Mouse (Mus musculus) left cerebral cortex, adult 2 months (tissue): Measurements from ENCODE around the gene Tspan31. TPM values are rescaled to one million over a fixed set of nuclear protein-coding genes. Genes with fewer than 3 reads are reported as not detected.
"Not testable (repeated sequence)": the region's sequence is repeated elsewhere in the genome, so short reads cannot be mapped to it uniquely, and the experiment has no call there.

Experiments used
- DNase-seq, 2 experiments: peaks; one replicate each; pipeline ENCODE4 v3.0.0; 2021 to 2022; ENCODE audit warnings: low spot score in 2 of 2, mixed read lengths in 1 of 2; ENCODE audit errors: extremely low spot score in 1 of 2
- H3K27ac ChIP-seq: fragments of 200-600 bp; 2 replicates; pipeline ENCODE4 v1.8.1; 2022
- H3K4me3 ChIP-seq: fragments of 200-600 bp; 2 replicates; pipeline ENCODE4 v1.8.1; 2022
- CTCF ChIP-seq: fragments of 200-600 bp; IDR thresholded peaks from 2 replicates; pipeline ENCODE4 v1.8.1; 2022; ENCODE audit warnings: antibody characterized with exemption, mild to moderate bottlenecking, moderate library complexity
- intact Hi-C: fragments of 180-260 bp; cut with DNase I; formaldehyde crosslinking; loops from one replicate; pipeline ENCODE4 v1.15.1; 2025
- total RNA-seq, 2 experiments: library from RNA; stranded (reverse); gene quantifications; 2 replicates each; pipeline ENCODE4 v1.2.3; 2021

The Tspan31 gene
- total RNA-seq, 2 experiments from 2014 or later = 63.7 to 64.4 TPM

DNA sequence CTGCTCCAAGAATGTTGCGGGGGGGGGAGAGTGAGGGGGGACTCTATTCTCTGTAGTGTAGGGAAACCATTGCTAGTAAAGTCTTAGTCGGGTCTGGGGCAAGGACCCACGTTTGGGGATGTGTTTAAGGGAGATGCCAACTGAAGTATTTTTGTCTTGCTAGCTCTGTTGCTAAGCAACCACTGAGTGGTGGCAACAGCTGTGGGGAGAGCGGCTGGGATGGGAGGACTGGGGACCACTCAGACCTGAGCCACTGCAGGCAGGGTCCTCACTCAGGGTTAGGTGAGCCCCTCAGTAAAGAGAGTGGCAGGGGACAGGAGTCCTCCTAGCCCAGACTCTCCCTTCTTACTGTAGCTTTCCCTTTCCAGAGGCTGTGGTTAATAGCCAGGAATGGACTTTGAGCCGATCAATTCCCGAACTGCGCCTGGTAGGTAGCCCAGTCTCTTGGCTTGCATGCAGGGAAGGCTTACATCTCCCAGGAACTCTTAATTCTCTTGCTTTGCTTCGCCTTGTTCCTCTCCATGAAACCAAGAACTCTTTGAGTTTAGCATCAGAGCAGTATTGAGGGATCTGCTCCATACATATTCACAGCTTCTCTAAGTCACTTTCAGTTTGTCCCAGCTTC, 12.0 kb upstream of the Tspan31 start:
- DNase-seq = no peak
- intact Hi-C loops = no loop called here
- Histone ChIP-seq H3K27ac (peak overlapping the region; percentile 96), H3K4me3 (peak overlapping the region; percentile 85)
- no peak for TF ChIP-seq CTCF

DNA sequence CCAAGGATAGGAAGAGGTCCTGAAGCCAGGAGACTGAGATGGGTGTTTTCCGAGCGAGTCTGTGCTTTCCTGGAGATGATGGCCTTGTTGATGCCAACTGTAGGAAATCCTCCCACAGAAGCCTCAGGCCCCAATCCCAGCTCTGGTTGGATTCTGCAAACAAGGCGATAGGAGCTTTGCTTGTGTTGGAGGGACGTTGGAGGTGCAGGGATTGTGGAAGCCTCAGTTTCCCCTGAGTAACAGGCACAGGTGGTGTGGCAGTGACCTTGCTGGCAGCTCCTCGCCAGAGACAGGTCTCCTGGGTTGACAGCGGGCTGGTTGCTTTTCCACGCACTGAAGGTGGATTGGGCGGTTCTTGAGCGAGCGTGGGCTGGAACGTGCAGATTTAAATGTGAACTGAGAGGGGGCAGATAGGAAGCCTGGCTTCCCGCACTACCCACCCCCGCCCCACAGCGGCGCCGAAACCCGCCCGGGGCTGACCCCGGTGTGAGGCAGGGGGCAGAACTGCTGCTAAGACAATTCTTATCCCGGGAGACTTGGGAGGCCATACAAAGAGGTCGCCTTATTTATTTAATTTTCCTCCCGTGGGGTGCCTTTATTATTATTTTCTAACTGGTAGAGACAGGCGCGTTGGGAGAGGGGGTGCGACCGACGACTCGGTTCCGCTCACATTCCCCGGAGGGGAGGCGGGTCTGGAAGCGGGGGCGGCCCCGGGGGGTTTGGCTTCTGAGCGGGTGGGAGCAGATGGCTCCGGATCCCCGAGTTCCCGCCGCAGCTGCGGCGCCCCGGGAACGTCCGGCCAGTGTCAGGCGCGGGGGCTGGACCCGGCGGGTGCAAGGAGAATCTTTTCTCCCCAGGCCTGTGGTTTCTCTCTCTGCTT, 11.1 kb upstream of the Tspan31 start:
- Histone ChIP-seq H3K4me3 (peak overlapping the region; percentile 85), H3K27ac (peak overlapping the region; percentile 96)
- TF ChIP-seq CTCF = no peak; the same call in 1 of the 2 replicates
- intact Hi-C loops = no loop called here
- peak in 1 of 2 experiments; percentile 68 for DNase-seq

- intact Hi-C loops = no loop called here
- peak; percentile 43 for TF ChIP-seq CTCF
- peak in 1 of 2 experiments; percentile 59 for DNase-seq
- peak overlapping the region; percentile 96 for H3K27ac ChIP-seq
- peak overlapping the region; percentile 85 for H3K4me3 ChIP-seq
Measured at GRCm38 (mm10) chr10:127079665-127080391, 9.8 kb upstream of the Tspan31 start.

DNA sequence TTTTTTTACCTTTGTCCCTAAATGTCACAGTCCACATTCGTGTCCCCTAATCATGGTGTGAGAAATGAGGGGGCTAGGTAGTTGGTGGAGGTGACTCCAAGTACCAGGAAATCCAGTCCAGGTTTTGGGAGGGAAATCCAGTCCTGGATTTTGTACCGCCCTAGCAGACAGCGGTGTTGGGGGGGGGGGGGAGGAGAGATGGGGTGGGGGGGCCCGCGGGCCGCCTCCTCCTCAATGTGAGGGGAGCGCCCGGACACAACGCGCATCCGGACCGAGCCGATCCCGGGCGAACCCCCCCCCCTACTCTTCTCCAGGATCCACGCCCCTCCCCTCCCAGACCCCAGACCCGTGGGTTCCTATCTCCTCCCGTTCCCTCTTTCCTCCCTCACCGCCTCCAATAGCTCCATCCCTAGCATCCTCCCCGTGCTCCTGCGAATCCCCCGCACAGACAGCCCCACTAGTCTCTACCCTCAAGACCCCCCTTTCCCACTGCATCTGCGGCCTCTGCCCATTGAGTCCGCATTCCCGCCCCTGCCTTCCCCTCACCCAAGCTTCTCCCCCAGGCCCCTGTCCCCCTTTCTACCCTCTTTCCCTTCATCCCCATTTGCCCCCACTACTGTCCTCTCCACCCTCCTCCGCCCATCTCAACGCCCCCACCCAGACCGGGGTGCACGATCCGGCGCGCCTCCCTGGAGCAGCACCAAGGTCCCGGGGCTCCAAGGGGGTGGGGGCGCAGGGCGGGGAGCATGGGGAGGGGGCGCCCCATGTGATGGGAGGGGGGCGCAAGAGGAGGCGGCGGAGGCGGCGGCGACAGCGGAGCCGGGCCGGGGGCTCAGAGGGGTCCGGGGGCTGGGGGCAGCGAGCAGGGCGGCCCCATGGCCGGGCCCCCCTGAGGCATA, 8.9 kb upstream of the Tspan31 start:
- H3K27ac ChIP-seq = peak overlapping the region; percentile 96
- no peak for TF ChIP-seq CTCF
- peak; percentile 73 to 82 for DNase-seq
- peak overlapping the region; percentile 85 for H3K4me3 ChIP-seq
- intact Hi-C loops = no loop called here

- no peak for TF ChIP-seq CTCF
- intact Hi-C loops = no loop called here
- DNase-seq = peak; percentile 54 to 70
- Histone ChIP-seq H3K4me3 (peak overlapping the region; percentile 85), H3K27ac (peak overlapping the region; percentile 96)
Measured at GRCm38 (mm10) chr10:127078001-127078676, 8.1 kb upstream of the Tspan31 start.

GRCm38 (mm10) chr10:127077515-127077914, 7.5 kb upstream of the Tspan31 start:
- DNase-seq = peak in 1 of 2 experiments; percentile 51
- Histone ChIP-seq H3K27ac (peak overlapping the region; percentile 96), H3K4me3 (peak overlapping the region; percentile 85)
- TF ChIP-seq CTCF = no peak
- intact Hi-C loops = no loop called here

- DNase-seq = no peak
- TF ChIP-seq CTCF = no peak
- intact Hi-C loops = no loop called here
- Histone ChIP-seq H3K4me3 (no peak overlapping the region), H3K27ac (peak overlapping the region; percentile 96)
Measured at GRCm38 (mm10) chr10:127076082-127076481, 6.0 kb upstream of the Tspan31 start.

DNA sequence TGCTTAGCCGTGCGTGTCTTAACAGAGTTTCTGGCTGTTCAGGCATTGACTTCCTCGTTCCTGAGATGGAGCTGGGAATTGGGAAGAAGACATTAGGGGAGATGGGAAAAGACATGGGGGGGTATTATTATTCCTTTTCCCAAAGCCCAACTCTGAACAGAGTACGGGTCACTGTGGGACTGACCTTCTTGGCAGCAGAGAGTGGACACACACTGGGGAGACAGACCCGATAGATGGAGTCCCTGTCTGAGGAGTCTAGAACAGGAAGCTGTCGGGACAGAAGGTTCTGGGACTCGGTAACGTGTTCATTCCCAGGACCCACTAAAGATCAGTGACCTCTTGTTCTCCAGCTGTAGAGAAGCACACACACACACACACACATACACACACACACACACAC, 5.6 kb upstream of the Tspan31 start:
- H3K4me3 ChIP-seq = no peak overlapping the region
- intact Hi-C loops = no loop called here
- no peak for TF ChIP-seq CTCF
- DNase-seq = no peak
- no peak overlapping the region for H3K27ac ChIP-seq

DNA sequence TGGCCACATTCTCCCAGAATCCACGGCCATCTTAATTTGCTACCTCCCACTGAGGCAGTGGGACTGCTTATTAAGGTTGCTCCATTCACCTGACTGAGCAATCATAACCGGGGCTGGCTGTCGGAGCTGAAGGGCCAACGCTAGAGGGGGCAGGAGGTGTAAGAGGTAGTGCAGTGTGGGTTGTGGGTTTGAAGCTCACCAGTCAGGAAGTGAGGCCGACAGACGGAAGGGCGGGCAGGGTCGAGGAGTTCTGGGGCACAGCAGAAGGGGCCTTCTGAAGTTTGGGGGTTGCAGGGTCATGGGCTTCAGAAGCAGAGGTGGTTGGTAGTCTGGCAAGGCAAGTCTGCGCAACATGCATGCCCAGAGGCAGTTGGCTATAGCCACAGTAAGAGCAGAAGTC, 5.0 kb upstream of the Tspan31 start, which contains the start of gene Agap2:
Gene Agap2 (plus strand): TSS at position 205 of the 400 bp plus-strand sequence.
- DNase-seq = no peak
- H3K27ac ChIP-seq = peak within 1 kb of the TSS; percentile 96; the same call in 1 of the 2 replicates
- intact Hi-C loops = no loop called here
- no peak within 1 kb of the TSS for H3K4me3 ChIP-seq
- no peak for TF ChIP-seq CTCF

- DNase-seq = no peak
- H3K27ac ChIP-seq = no peak overlapping the region
- H3K4me3 ChIP-seq = no peak overlapping the region
- intact Hi-C loops = no loop called here
- TF ChIP-seq CTCF = no peak
Measured at GRCm38 (mm10) chr10:127073981-127074380, 3.9 kb upstream of the Tspan31 start.

DNA sequence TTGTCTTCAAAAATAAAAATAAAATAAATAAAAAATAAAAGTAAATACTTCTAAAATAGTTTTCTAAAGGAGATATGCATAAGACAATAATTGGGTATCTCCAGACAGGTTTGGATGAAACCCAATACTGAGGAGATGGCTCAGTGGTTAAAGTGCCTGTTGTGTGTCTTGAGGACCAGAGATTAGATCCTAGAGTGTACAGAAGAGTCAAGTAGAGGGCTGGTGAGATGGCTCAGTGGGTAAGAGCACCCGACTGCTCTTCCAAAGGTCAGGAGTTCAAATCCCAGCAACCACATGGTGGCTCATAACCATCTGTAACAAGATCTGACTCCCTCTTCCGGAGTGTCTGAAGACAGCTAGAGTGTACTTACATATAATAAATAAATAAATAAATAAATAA, 2.9 kb upstream of the Tspan31 start:
- DNase-seq, H3K27ac ChIP-seq, intact Hi-C loops, H3K4me3 ChIP-seq: not testable (repeated sequence)
